Mouse (Mus musculus): ENCODE data around the gene Cdk2.

Gene Cdk2

GRCm38 (mm10) chr10:128702328-128703007, 2.4 kb downstream of the Cdk2 start:
- no peak for DNase-seq

- DNase-seq, result no peak
Observed at GRCm38 (mm10) chr10:128700712-128701111, 4.1 kb downstream of the Cdk2 start.

- DNase-seq, result no peak
Observed at GRCm38 (mm10) chr10:128699611-128700010, 5.2 kb downstream of the Cdk2 start.

GRCm38 (mm10) chr10:128699006-128699405, 5.8 kb downstream of the Cdk2 start:
- DNase-seq, result peak; percentile 61

- no peak for DNase-seq
Observed at GRCm38 (mm10) chr10:128697072-128697725, 7.6 kb downstream of the Cdk2 start.

GRCm38 (mm10) chr10:128695992-128696807, 8.6 kb downstream of the Cdk2 start, which contains the start of gene Rab5b:
Gene Rab5b, minus strand, starts transcription at chr10:128696264.
- DNase-seq, result peak; percentile 100

GRCm38 (mm10) chr10:128695411-128695991, 9.3 kb downstream of the Cdk2 start:
- no peak for DNase-seq

- DNase-seq, result no peak
Observed at GRCm38 (mm10) chr10:128674469-128675008, 30.3 kb downstream of the Cdk2 start.

GRCm38 (mm10) chr10:128673763-128674468, 30.9 kb downstream of the Cdk2 start, which contains the start of gene Suox:
Gene Suox, minus strand, starts transcription at chr10:128674073.
- peak; percentile 83 for DNase-seq

- DNase-seq, result no peak
Observed at GRCm38 (mm10) chr10:128671148-128671547, 33.7 kb downstream of the Cdk2 start.

- DNase-seq, result peak; percentile 77
Observed at GRCm38 (mm10) chr10:128668790-128669672, 35.8 kb downstream of the Cdk2 start.

- DNase-seq, result no peak
Observed at GRCm38 (mm10) chr10:128665806-128666205, 39.0 kb downstream of the Cdk2 start.

GRCm38 (mm10) chr10:128665307-128665706, 39.5 kb downstream of the Cdk2 start:
- no peak for DNase-seq

- DNase-seq, result no peak
Observed at GRCm38 (mm10) chr10:128664808-128665207, 40.0 kb downstream of the Cdk2 start.

- no peak for DNase-seq
Observed at GRCm38 (mm10) chr10:128663441-128664220, 41.2 kb downstream of the Cdk2 start.

GRCm38 (mm10) chr10:128662465-128662864, 42.4 kb downstream of the Cdk2 start:
- DNase-seq, result no peak

GRCm38 (mm10) chr10:128659490-128659889, 45.3 kb downstream of the Cdk2 start:
- DNase-seq, result no peak

GRCm38 (mm10) chr10:128657844-128658243, 47.0 kb downstream of the Cdk2 start:
- peak; percentile 46 for DNase-seq

GRCm38 (mm10) chr10:128656731-128657130, 48.1 kb downstream of the Cdk2 start:
- DNase-seq, result peak; percentile 27

GRCm38 (mm10) chr10:128655254-128655653, 49.6 kb downstream of the Cdk2 start:
- DNase-seq, result no peak
